Mouse (Mus musculus) thymus, postnatal 25 days (tissue): ENCODE data around the gene Tpk1.
"Not testable (repeated sequence)": the region's sequence is repeated elsewhere in the genome, so short reads cannot be mapped to it uniquely, and the experiment has no call there.

Experiments
- DNase-seq: peaks from one replicate; pipeline ENCODE4 v3.0.0; 2022

The Tpk1 gene

DNA sequence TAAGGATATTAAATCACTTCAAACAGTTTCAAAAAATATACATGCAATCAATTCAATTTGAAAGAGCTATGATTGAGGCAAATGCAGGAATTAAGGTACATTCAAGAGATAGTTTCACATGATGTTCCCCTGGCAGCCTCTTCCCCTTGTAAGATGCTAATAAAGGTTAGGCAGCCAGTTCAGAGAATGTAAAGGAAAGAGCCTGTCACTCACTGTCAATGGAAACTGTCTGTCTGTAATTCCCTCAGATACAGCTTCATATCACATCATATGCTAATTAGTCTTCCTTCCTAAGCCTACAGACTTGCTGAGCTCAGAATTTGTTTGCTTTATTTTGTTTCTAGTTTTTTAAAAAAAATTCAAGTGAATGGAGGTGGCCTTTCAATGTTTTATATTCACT lies 147.7 kb downstream of the Tpk1 start:
- DNase-seq, result no peak

DNA sequence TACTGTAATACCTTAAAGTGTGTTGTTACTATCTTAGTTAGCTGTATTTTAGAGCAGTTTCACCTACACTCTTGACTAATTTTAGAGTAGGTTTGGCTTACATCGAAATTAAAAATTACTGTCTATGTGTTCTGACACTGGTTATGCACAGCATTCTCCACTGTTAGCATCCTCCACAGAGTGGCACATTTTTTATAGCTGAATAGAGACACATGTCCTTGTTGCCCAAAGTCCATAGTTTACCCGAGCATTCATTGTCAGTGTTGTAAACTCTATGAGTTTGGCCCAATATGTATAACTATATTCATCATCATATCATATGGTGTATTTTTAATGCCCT lies 148.8 kb downstream of the Tpk1 start:
- no peak for DNase-seq

DNA sequence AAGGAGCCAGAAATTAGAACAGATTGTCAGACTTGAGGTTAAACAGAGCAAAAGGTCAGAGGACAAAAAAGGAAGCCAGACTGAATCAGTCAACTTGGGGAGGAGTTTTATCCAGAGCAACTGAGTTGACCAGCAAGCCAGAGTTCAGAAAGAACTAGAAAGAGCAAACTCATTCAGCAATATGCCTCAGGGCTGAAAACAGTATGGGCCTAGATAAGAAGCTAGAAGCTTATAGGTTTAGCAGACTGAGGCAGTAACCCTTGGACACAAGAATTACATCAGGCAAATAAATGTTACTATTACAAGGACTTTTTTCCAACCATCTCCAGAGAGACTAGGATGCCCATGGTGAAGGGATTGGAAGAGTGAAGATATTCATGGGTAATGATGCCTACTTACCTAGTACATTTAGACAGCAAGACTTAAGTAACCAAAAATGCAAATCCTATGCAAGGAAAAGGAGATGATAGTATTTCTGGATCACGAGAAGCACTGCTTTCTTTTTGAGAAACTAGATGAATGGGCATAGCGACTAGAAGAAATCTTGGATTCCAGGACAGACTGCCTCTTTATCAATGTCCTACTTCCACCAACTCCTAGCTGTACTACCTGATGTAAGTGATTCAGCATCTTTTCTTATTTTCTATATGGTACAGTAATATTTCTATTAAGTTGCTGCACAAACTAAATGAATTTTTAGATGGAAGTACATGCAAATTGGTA lies 149.3 kb downstream of the Tpk1 start:
- no peak for DNase-seq

DNA sequence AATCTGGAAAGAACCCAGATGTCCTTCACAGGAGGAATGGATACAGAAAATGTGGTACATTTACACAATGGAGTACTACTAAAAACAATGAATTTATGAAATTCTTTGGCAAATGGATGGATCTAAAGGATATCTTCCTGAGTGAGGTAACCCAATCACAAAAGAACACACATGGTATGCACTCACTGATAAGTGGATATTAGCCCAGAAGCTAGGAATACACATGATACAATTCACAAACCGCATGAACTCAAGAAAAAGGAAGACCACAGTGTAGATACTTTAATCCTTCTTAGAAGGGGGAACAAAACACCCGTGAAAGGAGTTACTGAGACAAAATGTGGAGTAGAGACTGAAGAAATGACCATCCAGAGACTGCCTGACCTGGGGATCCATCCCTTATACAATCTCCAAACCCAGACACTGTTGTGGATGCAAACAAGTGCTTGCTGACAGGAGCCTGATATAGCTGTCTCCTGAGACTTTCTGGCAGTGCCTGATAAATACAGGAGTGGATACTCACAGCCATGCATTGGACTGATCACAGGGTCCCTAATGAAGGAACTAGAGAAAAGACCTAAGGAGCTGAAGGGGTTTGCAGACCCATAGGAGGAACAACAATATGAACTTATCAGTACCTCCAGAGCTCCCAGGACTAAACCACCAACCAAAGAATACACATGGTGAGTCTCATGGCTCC lies 159.2 kb downstream of the Tpk1 start:
- DNase-seq, result not testable (repeated sequence)

DNA sequence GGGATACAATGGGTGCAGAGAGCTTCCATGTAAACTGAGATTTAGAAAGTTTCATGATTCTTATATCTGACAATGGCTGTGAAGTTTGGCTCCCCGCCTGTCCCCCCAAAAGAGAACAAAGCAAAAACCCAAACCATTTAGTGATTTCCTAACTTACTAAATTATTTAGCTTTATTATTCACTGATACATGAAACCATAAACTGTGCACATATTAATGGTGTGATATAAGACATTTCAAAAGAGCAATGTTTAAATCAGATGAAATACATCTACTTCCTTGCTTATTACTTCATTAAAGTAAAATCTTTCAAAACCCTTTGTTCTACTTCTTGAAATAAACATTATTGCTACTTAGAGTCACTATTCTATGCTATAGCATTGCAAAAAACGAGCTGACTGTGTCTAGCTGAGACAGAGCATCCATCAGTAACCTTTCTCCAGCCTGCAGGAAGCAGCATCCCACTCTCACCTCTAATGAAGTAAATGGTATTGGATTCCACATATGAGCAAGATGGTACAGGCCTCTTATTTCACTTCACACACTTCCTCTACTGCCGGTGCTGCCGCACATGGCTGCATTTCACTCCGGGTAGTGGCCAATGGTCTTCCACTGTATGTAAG lies 161.4 kb downstream of the Tpk1 start:
- DNase-seq, result no peak

DNA sequence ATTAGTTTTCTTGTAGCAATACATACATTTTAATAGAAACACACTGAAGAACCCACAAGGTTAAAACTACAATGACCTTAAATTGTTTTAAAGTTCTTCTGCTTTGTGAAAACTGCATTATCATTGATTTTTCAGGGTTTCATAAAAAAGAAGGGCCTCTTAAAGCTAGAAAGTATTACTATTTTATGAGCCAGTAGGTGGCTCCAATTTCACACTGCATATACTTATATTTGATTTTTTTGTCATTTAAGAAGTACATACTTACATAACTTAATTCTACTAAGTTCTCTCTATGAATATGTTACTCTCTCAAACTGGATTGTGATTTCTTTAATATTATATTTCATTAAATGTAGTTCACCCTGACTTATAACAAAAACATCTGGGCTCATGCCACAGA lies 173.7 kb downstream of the Tpk1 start:
- DNase-seq, result no peak

DNA sequence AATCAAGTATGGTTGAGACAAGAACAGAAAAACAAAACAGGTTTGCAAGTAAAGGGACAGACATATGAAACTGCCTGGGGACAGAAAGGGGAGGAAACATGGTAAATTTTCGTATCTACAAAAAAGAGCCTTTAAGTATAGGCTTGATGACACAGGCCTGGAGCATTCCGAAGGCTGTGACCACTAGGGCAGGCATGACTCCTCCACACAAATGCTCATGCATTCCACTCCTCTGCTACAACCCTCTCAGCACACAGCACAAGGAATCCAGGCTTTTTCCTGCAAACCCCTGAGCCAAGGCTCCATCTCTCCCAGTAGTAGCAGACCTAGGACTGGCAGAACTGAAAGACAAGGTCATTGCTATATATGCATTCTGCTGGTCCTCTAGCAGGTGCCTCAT lies 179.4 kb downstream of the Tpk1 start:
- no peak for DNase-seq

DNA sequence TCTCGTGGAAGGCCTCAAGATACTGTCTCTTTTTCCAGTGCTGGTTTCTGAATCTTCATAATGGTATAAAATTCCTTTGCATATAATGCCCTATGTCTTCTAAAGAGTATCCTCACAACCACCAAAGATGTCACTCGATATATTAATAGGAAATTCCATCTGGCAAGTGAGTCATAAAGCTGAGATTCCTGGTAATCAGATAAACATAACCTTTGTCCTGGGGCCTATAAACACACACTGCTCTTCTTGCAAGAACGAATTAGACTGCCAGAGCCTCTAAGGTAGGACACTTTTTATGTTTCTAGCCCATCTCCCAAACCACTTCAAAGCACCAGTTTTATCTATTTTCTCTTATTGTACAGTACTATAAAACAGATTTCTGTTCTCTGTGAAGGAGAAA lies 185.4 kb downstream of the Tpk1 start:
- DNase-seq, result no peak

DNA sequence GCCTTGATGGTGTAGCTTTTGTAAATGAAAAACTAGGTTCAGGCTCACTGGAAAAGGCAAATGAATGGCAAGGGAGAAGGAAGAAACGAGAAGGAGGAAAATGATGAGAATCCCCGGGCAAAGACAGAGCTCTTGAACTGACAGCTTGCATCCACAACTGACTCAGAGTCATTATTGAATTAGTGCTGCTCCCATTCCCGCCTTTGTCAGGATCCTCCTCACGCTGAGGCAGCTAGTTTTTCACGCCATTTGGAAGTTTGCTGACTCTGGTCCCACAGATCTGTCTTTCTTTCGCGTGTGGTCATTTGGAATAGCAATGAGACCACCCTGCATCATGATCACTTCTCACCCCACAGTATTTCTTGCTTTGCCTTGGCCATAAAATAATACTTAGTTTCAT lies 187.3 kb downstream of the Tpk1 start:
- no peak for DNase-seq

DNA sequence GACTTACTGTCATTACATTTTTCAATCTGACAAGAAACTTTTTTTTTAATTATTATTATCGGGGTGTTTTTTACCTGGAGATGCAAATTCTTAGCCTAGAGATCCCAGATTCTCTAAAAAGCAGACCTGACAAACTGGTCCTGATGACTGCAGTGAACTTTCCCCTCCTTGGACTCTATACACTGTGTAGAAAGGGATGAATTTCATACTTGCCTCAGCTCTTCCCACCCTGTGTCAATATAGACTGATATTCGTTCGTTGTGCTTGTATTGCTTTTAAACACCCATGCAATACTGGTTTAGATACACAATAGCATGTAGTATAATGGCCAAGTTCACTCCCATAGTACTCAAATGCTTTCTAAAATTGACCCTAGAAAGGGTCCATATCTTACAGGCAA lies 189.7 kb downstream of the Tpk1 start:
- DNase-seq, result no peak

DNA sequence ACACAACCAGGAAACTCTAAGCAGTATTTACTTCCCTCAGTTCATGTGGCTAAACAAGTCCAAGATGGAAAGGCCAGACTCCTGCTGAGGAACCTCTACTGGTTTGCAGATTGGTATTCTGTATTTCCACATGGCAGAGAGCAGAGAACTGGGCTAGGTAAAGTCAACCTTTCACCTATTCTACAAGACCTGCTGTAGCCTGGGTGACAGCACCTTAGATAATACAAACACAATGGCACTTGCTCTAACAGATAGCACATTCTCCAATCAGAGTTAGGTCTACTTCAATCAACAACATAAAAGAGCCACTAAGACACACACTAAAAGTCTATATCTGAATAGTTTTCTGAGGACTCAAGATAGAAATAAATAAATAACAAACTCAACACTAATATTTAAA lies 190.2 kb downstream of the Tpk1 start:
- DNase-seq, result no peak

DNA sequence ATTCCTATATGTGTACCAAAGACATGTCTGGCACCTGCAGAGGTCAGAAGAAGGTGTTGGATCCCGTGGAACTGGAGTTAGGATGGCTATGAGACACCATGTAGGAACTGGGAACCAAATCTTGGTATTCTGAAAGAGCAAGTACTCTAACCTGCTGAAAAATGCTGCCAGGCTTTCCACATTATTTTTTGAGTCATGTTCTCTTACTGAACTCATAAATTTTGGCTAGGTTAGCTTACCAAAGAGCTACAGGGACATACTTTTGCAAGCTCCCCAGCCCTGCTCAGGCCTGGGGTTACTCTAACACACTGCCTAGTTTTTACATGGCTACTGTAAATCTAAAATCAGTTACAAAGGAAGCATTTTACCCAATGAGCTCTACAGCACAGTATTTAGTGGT lies 194.5 kb downstream of the Tpk1 start:
- no peak for DNase-seq

DNA sequence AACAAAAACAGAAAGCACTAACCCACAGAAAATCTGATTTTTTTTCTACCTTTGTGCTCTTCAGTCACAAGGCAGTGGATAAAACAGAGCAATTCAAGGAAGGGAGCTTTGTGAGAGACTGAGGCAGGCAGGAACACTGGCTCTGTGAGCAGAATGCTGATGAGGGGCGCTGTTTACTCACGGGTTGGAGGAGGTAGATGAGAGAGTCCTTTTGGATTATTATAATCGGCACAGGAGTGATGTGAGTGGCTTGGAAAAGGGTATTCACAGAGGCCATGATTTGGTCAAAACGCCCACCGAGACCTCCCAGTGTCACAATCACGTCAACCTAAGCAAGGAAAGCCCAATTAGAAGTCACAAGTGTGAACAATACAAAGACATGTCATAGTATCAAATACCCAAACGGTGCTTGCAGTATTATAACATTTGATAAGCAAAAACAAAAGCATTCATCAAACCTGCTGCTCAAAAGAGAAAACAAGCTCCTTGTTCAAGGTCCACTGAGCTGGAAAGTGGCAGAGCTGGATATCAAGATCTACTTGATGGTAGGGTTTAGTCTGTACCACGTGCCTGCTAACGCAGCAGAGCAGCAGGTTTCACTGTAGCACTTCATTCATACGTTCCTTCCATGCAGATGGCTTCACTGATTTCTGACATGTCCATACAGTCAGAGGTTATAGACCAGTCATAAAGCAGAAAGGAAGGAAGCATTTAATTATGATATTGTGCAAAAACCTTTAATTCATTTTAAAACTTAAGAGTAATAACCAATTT lies 197.1 kb downstream of the Tpk1 start:
- DNase-seq, result no peak

DNA sequence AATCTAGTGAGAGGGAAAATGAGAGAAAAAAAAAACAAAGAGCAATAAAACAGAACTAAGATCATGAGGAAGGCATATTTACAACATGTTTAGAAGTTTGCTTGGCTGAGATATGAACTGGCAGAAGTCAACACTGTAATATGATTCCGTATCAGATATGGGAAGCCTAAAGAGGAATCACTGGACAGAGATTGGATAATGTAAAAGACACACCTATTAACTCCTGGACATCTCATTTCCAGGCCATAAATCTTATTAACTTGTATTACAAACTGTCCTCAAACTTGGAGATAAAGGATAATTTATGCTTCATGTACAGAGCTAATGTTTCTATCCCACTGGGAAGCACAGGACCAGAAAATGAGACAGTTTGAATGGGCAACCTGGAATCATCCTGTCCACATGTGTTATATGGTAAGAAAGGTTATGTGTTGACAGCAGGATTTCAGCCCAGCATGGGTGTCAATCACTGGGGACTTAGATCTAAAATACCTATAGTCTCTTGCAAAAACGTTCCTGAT lies 203.2 kb downstream of the Tpk1 start:
- no peak for DNase-seq

DNA sequence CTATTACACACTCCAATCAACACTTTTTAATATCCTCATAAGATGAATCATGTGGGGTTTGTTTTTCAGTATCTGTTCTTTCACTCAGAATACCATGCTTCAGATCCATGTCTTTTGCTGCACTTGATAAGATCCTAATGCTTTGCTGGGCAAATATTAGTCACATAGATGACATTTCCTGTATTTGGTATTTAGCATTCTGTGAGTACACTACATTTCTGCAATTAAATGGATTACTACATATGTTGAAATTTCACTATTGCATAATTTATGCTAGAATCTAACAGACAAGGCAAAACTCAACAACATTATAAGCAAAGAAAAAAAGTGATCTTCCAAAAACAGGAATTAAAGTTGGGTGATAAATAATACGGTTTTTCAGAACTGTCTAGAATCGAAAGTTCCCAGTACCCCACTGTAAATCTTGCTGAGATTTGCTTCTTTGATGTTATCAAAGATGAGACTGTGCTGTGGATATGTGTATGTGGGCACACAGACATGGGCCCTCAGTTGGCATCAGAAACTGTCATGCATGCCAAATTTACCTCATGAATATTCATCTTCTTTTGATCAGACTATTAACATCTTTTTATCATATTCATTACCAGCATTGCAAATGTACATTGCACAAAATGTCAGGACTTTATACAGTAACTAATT lies 203.8 kb downstream of the Tpk1 start:
- no peak for DNase-seq

DNA sequence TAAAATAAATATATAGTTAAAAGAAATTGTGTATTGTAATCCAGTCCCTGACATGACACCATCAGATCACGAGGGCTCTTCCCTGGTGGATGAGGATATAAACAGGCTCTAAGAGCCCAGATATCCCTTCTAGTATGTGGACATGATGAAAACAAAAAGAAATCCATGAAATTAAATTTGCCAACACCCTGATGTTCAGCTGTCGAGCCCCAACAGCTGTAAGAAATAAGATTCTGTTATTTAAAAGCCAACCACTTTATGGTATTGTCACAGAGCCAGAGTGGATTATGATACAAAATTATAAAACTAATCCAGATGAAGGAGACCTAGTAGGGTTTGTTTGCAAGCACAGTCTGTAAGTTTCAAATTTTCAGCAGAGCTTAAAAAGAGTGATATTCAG lies 207.0 kb downstream of the Tpk1 start:
- no peak for DNase-seq

DNA sequence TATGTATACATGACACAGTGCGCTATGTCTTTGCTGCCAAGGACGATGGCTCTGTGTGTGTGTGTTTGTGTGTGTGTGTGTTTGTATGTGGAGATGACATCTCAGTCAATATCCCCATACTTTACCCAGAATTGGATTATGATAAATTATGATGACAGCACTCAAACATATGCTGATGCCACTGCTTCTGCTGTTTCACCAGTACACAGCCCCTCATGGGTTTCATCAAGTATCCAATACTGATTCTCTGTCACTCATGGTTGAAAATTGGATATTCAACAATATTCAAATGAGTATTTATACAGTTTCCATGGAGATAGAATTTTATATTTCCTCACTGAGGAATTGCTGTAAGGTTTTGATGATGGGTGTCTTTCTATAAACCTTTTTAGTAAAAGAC lies 208.1 kb downstream of the Tpk1 start:
- DNase-seq, result no peak

DNA sequence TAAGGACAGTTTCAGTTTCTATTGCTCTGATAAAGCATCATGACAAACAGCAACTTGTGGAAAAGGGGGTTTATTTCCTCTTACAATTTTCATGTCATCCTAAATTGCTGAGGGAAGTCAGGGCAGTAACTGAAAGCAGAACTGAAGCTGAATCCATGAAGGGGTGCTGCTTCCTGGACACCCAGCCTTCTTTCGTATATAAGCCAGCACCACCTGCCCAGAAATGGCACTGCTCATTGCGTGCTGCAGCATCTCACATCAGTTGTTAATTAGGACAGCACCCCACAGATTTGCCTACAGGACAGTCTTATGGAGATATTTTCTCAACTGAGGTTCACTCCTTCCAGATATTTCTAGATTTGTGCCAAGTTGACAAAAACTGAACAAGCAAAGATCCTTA lies 216.6 kb downstream of the Tpk1 start:
- DNase-seq, result no peak

DNA sequence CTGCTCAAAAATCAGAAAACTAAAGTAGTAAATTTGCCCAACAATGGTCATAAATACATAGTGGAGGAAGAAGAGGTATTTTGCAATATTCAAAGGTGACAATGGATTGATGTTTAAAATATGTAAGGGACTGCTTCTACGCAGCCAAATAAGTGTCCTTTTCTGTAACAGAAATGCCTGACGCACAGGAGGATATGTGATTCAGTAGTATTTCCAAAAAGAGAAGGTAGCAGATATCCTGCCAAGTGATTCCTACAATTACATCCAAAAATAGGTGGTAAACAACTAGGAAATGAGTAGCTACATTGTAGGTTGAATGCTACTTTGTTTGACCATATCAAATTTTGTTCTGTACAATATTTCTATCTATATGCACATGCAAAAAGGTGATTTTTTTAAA lies 220.2 kb downstream of the Tpk1 start:
- DNase-seq, result no peak

DNA sequence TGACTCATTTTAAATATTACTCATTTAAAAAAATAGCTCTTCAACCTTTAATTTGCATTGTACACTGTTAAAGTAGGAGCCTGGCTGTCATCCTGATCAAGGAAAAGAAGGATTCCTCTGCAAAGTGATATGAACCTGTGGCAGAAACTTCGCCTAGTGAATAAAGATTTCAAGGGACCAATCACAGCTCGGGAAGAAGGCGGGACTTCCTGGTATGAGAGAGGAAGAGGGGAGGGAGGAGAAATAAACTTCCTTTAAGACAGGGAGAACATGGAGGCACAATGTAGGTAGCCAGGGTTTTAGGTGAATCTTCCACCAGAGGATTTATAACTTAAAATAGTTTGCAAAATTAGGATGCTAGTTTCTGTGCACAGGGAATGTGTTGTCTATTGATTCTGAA lies 223.9 kb downstream of the Tpk1 start:
- no peak for DNase-seq

DNA sequence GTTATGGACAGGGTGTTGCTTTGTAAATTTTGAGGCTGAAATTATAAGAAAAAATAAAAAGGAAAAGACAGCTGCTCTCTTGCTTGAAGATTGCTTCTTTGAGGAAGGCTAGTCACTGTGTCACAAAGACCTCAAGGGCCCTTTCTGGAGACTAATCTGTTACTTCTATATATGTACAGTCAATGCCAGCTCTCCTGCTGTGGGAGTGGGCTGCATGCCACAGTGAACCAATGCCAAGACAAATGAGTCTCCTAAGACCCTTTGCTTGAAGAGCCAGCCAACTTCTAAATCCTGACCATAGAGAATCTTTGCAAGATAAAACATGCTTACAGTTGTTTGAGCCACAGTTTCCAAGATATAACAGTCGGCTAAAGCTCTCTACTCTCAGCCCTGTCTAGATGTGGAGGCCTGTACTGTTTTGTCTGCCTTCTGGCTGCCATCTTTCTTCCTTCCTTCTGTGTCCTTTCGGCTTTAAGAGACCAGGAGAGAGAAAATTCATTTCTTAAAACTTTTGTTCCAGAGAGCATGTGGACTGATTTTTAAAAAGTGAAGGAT lies 230.0 kb downstream of the Tpk1 start:
- no peak for DNase-seq

DNA sequence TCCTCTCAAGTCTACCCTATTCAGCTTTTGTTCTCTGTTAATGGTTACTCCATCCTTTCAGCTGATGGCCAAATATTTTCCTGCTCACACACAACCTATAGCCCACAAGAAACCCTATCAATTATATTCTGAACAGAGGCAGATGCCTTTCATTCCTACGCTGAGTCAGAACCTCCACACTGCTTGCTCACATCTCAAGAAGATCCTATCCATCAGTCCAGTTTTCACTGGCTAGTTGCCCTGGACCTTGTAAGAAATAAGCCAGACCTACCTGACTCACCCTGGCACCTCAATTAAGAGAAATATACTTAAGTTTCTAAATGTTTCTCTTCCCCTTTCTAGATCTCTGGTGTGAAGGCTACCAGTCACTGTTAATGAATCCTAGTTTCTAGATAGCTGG lies 231.7 kb downstream of the Tpk1 start:
- DNase-seq, result no peak

DNA sequence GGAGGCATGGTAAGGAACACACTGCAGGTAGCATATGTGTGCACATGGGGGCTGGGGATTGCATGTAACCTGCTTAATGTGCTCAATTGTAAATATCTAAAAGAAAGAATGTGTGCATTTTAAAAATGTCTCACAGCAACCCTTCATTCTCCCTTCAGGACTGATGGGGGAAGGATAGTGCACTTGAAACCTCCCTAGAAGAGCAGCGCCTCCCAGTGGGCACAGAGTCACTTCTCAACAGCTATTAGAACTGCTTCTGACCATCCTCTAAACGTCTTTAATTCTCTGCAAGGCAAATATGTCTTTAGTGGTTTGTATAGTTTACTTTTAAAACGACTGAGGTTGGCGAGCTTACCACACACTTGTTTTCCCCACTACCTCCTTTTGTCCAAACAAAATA lies 241.1 kb downstream of the Tpk1 start:
- no peak for DNase-seq
